Mouse (Mus musculus) heart, embryonic 15.5 days (tissue): Measurements from ENCODE around the gene Gm6657. TPM values are rescaled to one million over a fixed set of nuclear protein-coding genes. Genes with fewer than 3 reads are reported as not detected.

ENCODE experiments used
- ATAC-seq: fragments of 200-750 bp; cut with Nextera tagmentation; replicated peaks from 2 replicates; pipeline ENCODE4 v1.8.0; 2017; ENCODE audit warnings: low read depth, moderate TSS enrichment; ENCODE audit not compliant: insufficient number of reproducible peaks, insufficient read depth, low FRiP score
- H3K27ac ChIP-seq: fragments of 300-500 bp; sonication (generic); 2 replicates; pipeline ENCODE4 v1.5.1; 2015; ENCODE audit warnings: mild to moderate bottlenecking, inconsistent platforms
- H3K27me3 ChIP-seq: fragments of 300-500 bp; sonication (generic); 2 replicates; pipeline ENCODE4 v1.6.1; 2015; ENCODE audit warnings: inconsistent platforms
- H3K36me3 ChIP-seq: fragments of 300-500 bp; sonication (generic); 2 replicates; pipeline ENCODE4 v1.6.1; 2015; ENCODE audit warnings: mild to moderate bottlenecking, inconsistent platforms
- H3K4me1 ChIP-seq: fragments of 300-500 bp; sonication (generic); replicated peaks from 2 replicates; pipeline ENCODE4 v1.6.1; 2015; ENCODE audit warnings: inconsistent platforms
- H3K4me2 ChIP-seq: fragments of 300-500 bp; sonication (generic); 2 replicates; pipeline ENCODE4 v1.6.1; 2015; ENCODE audit warnings: inconsistent platforms, mild to moderate bottlenecking, moderate library complexity
- H3K4me3 ChIP-seq: fragments of 300-500 bp; sonication (generic); 2 replicates; pipeline ENCODE4 v1.5.1; 2015; ENCODE audit warnings: mild to moderate bottlenecking, inconsistent platforms
- H3K9ac ChIP-seq: fragments of 300-500 bp; sonication (generic); 2 replicates; pipeline ENCODE4 v1.6.1; 2015; ENCODE audit warnings: mild to moderate bottlenecking, inconsistent platforms
- H3K9me3 ChIP-seq: fragments of 300-500 bp; sonication (generic); replicated peaks from 2 replicates; pipeline ENCODE4 v1.6.1; 2016; ENCODE audit warnings: inconsistent platforms
- WGBS: fragments of 180-500 bp; shearing (Covaris S2); methylation state at CpG from one replicate; pipeline ENCODE4 v1.1.7; 2015; ENCODE audit warnings: mixed read lengths; 5-methylcytosine and 5-hydroxymethylcytosine counted together
- polyA plus RNA-seq: library from polyadenylated mRNA; unstranded; fragments of >200 nt; fragmentation: Nextera tagmentation; extraction: Ambion mirVana; gene quantifications from 2 replicates; pipeline ENCODE4 v1.2.1, GENCODE M21; 2015

Gene Gm6657
- polyA plus RNA-seq, 1 experiment from 2014 or later: not detected

- no peaks in the 10 kb centered on the region for H3K9me3 ChIP-seq
- WGBS: 76% methylated on average over 4 of the region's 4 CpGs
These were observed 25.3 kb downstream of the Gm6657 start for GRCm38 (mm10) chr12:78219191-78219825.

GRCm38 (mm10) chr12:78225707-78226518, 31.9 kb downstream of the Gm6657 start, which contains the start of gene Gphn:
Gene Gphn (plus strand): TSS chr12:78226379.
- peak within 1 kb of the TSS; percentile 89 for H3K9ac ChIP-seq
- ATAC-seq: peak; percentile 94
- no peaks in the 10 kb centered on the region for H3K9me3 ChIP-seq
- no peaks in the 10 kb centered on the region for H3K36me3 ChIP-seq
- peak within 1 kb of the TSS; percentile 84 for H3K4me2 ChIP-seq
- H3K4me3 ChIP-seq: peak within 1 kb of the TSS; percentile 98
- peaks cover 4% of the 10 kb centered on the region for H3K4me1 ChIP-seq
- under 1% methylated on average over 70 of the region's 70 CpGs for WGBS
- no peaks in the 10 kb centered on the region for H3K27me3 ChIP-seq
- H3K27ac ChIP-seq: peak within 1 kb of the TSS; percentile 99

More at GRCm38 (mm10) chr12:78219191-78219825, 25.3 kb downstream of the Gm6657 start:
- Histone ChIP-seq H3K4me2 (no peak overlapping the region), H3K9ac (no peak overlapping the region), H3K27ac (no peak overlapping the region), H3K4me3 (no peak overlapping the region), H3K27me3 (no peaks in the 10 kb centered on the region), H3K36me3 (no peaks in the 10 kb centered on the region), H3K4me1 (no peaks in the 10 kb centered on the region)
- no peak for ATAC-seq

- Histone ChIP-seq H3K4me2 (peak overlapping the region; percentile 84), H3K36me3 (no peaks in the 10 kb centered on the region), H3K27me3 (no peaks in the 10 kb centered on the region), H3K9ac (peak overlapping the region; percentile 89), H3K9me3 (no peaks in the 10 kb centered on the region), H3K4me1 (peaks cover 4% of the 10 kb centered on the region), H3K27ac (peak overlapping the region; percentile 99), H3K4me3 (peak overlapping the region; percentile 98)
- WGBS: under 1% methylated on average over 47 of the region's 48 CpGs
- ATAC-seq: peak; percentile 91
These were observed 32.5 kb downstream of the Gm6657 start for GRCm38 (mm10) chr12:78226519-78226875.

- Histone ChIP-seq H3K27me3 (no peaks in the 10 kb centered on the region), H3K4me3 (peak overlapping the region; percentile 98), H3K27ac (peak overlapping the region; percentile 99), H3K9me3 (no peaks in the 10 kb centered on the region), H3K36me3 (no peaks in the 10 kb centered on the region), H3K9ac (peak overlapping the region; percentile 89), H3K4me2 (peak overlapping the region; percentile 84), H3K4me1 (peaks cover 6% of the 10 kb centered on the region)
- 1% methylated on average over 43 of the region's 57 CpGs for WGBS
- no peak for ATAC-seq
These were observed 33.2 kb downstream of the Gm6657 start for GRCm38 (mm10) chr12:78227021-78227932.

- ATAC-seq: no peak
- Histone ChIP-seq H3K36me3 (no peaks in the 10 kb centered on the region), H3K9me3 (no peaks in the 10 kb centered on the region), H3K4me3 (peak overlapping the region; percentile 98), H3K4me1 (peaks cover 6% of the 10 kb centered on the region), H3K4me2 (peak overlapping the region; percentile 84), H3K27ac (no peak overlapping the region), H3K27me3 (no peaks in the 10 kb centered on the region), H3K9ac (0 out of 2 replicates have a peak overlapping the region, but pooled peaks have one; percentile 89)
- WGBS: 56% methylated on average over 4 of the region's 4 CpGs
These were observed 34.1 kb downstream of the Gm6657 start for GRCm38 (mm10) chr12:78228139-78228538.

GRCm38 (mm10) chr12:78232560-78232959, 38.5 kb downstream of the Gm6657 start:
- no peak overlapping the region for H3K4me2 ChIP-seq
- no peak for ATAC-seq
- H3K27me3 ChIP-seq: no peaks in the 10 kb centered on the region
- no peak overlapping the region for H3K27ac ChIP-seq
- no peaks in the 10 kb centered on the region for H3K36me3 ChIP-seq
- H3K4me1 ChIP-seq: peaks cover 6% of the 10 kb centered on the region
- no peak overlapping the region for H3K9ac ChIP-seq
- no peak overlapping the region for H3K4me3 ChIP-seq
- H3K9me3 ChIP-seq: no peaks in the 10 kb centered on the region

GRCm38 (mm10) chr12:78248366-78248765, 54.3 kb downstream of the Gm6657 start:
- H3K4me3 ChIP-seq: no peak overlapping the region
- H3K9ac ChIP-seq: no peak overlapping the region
- no peaks in the 10 kb centered on the region for H3K9me3 ChIP-seq
- WGBS: 46% methylated on average over 1 of the region's 1 CpGs
- no peaks in the 10 kb centered on the region for H3K36me3 ChIP-seq
- H3K27me3 ChIP-seq: no peaks in the 10 kb centered on the region
- H3K4me1 ChIP-seq: no peaks in the 10 kb centered on the region
- ATAC-seq: no peak
- H3K27ac ChIP-seq: no peak overlapping the region
- no peak overlapping the region for H3K4me2 ChIP-seq

GRCm38 (mm10) chr12:78249151-78249550, 55.1 kb downstream of the Gm6657 start:
- Histone ChIP-seq H3K4me3 (no peak overlapping the region), H3K27me3 (no peaks in the 10 kb centered on the region), H3K36me3 (no peaks in the 10 kb centered on the region), H3K27ac (no peak overlapping the region), H3K9ac (no peak overlapping the region), H3K4me1 (no peaks in the 10 kb centered on the region), H3K9me3 (no peaks in the 10 kb centered on the region), H3K4me2 (no peak overlapping the region)
- ATAC-seq: no peak

Other genes with a start within 250 kb of the Gm6657 start
- 11.8 and 12.1 TPM in 2 replicates for gene Gphn, start 32.1 kb downstream of the Gm6657 start, polyA plus RNA-seq